Mouse (Mus musculus): ENCODE results near the gene 1700057G04Rik.

1700057G04Rik gene

DNA sequence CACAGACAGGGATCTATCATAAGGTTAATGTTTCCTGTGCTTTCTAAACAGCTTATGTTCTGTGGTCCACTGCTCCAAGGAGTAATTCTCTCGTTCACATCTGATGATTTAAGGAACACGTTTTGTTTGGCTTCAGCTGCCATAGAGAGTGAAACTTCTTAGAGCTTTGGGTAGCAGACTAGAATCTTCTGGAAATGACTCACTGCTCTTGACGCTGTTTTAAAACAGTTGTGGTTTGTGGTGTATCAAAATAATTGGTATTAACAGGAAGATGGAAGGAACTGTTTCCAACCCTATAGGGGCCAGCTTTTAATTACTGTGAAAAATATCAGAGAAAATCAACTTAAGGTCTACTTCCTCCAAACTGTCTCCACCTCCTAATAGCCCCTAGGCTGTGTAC, 75.2 kb downstream of the 1700057G04Rik start:
- intact Hi-C loops (cut with DNase I), result no loop called here

DNA sequence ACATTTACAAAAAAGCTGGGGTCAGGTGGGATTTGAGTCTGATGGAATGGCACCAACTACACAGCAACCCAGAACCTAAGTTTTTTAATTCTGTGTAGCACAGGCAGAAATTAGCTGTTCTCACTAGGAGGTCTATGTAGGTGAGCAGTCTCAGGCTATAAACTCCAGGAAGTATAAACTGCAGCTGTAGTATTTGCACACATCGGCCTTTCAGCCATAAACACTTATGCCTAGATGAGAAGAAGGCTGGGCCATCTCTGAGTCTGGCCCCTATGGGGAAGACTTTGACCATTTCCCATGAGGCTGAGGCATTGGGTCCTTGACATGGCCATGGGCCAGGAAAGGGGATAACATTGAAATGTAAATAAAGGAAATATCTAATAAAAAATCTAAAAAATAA, 76.7 kb downstream of the 1700057G04Rik start:
- intact Hi-C loops (cut with DNase I), result no loop called here

DNA sequence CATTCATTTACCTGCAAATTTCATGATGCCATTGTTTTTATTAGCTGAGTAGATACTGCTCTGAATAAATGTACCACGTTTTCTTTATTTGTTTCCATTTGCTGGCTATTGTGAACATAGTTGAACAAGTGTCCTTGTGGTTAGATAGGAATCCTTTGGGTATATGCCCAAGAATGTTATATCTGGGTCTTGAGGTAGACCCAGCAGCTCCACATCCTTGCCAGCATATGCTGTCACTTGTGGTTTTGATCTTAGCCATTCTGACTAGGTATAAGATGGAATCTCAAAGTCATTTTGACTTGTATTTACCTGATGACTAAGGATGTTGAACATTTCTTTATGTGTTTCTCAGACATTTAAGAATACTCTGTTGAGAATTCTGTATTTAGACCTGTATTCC, 77.7 kb downstream of the 1700057G04Rik start:
- intact Hi-C loops (cut with DNase I), result no loop called here

DNA sequence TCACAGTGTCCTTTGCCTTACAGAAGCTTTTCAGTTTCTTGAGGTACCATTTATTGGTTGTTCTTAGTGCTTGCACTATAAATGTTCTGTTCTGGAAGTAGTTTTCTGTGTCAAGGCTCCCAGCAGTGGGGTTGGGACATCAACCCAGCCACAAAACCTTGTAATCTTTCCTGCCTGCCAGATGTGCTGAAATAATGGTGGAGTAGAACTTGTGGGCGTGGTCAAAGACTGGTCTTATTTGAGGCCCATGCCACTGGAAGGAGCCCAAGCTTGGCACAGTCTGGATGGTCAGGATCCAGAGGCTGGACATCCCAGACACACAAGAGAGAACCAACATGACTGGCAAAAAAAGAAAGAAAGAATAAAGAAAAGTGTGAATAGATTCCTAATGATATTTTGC, 78.2 kb downstream of the 1700057G04Rik start:
- intact Hi-C loops (cut with DNase I), result no loop called here

DNA sequence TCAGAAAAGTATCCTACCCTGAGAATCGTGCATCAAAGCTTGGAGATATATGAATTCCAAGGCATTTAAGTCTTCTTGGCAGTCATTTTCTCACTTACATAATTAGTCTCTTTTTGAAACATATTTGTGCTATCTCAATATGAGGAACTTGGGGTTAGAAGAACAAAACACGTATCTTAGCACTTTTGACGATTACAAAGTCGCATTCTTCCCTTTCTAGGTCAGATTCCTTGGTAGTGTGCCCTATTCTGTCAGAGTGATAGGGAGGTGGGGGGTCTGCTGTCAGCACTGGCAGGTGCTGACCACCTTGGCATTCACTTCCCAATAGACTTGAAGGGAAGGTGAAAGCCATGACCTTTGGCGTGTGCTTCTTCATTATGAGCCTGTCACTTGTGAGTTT, 93.5 kb downstream of the 1700057G04Rik start:
- intact Hi-C loops (cut with DNase I), result no loop called here

Small RNA genes lying within 50 kb of the gene (microRNA-seq; reads per million reads assigned to microRNA genes)
- gene Mir6386, result 0 reads per million in 2 experiments
